Mouse (Mus musculus) liver, embryonic 14.5 days (tissue): ENCODE measurements around the gene Tmprss6.

ENCODE experiments used
- CTCF ChIP-seq: IDR thresholded peaks from 2 replicates; pipeline ENCODE4 v1.5.1; 2016; ENCODE audit warnings: antibody characterized with exemption, low read depth, control low read depth
- EP300 ChIP-seq: IDR thresholded peaks from 2 replicates; pipeline ENCODE4 v1.6.1; 2016; ENCODE audit warnings: antibody characterized with exemption, low read depth

DNA sequence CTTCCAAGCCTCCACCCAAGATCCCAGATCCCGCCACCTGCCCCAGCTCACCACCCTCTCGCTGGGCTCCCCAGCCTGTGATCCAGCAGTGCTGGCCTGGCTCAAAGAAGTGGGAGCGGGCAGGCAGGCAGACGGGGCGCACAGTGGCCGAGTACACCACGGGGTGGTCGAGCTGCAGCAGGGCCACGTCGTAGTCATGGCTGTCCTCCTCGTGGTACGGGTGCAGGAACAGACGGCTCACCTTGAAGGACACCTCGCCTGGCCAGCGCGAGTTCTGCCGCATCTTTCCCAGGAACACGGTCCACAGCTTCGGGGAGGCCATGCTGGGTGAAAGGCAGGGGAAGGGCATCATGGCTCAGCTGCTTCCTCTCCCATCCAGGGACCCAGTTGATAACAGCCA, 26.2 kb downstream of the Tmprss6 start:
- TF ChIP-seq EP300 (no peak), CTCF (no peak)
